Mouse (Mus musculus) hindbrain, postnatal 0 days (tissue): ENCODE results near the gene Etnk1. TPM values are rescaled to one million over a fixed set of nuclear protein-coding genes. Genes with fewer than 3 reads are reported as not detected.
"Not testable (repeated sequence)": the region's sequence is repeated elsewhere in the genome, so short reads cannot be mapped to it uniquely, and the experiment has no call there.

Source experiments
- ATAC-seq: fragments of 200-750 bp; cut with Nextera tagmentation; 2 replicates; pipeline ENCODE4 v1.8.0; 2017; ENCODE audit warnings: mild to moderate bottlenecking, moderate TSS enrichment, moderate library complexity
- DNase-seq: peaks from one replicate; pipeline ENCODE4 v3.0.0-alpha.2; 2015; ENCODE audit warnings: low spot score
- H3K27ac ChIP-seq: fragments of 300-500 bp; sonication (generic); 2 replicates; pipeline ENCODE4 v1.5.1; 2014; ENCODE audit warnings: mild to moderate bottlenecking
- H3K27me3 ChIP-seq: fragments of 300-500 bp; sonication (generic); 2 replicates; pipeline ENCODE4 v1.6.1; 2014; ENCODE audit warnings: low read length, mixed read lengths; ENCODE audit not compliant: insufficient read depth
- H3K36me3 ChIP-seq: fragments of 300-500 bp; sonication (generic); 2 replicates; pipeline ENCODE4 v1.6.1; 2014; ENCODE audit warnings: low read length, mixed read lengths; ENCODE audit not compliant: insufficient read depth
- H3K4me1 ChIP-seq: fragments of 300-500 bp; sonication (generic); 2 replicates; pipeline ENCODE4 v1.6.1; 2014; ENCODE audit warnings: antibody characterized with exemption, low read length, mixed read lengths; ENCODE audit not compliant: insufficient read depth
- H3K4me2 ChIP-seq: fragments of 300-500 bp; sonication (generic); 2 replicates; pipeline ENCODE4 v1.6.1; 2014; ENCODE audit warnings: low read depth, mild to moderate bottlenecking, low read length, moderate library complexity, mixed read lengths
- H3K4me3 ChIP-seq: fragments of 300-500 bp; sonication (generic); 2 replicates; pipeline ENCODE4 v1.5.1; 2014; ENCODE audit warnings: low read length
- H3K9ac ChIP-seq: fragments of 300-500 bp; sonication (generic); replicated peaks from 2 replicates; pipeline ENCODE4 v1.6.1; 2014; ENCODE audit warnings: mild to moderate bottlenecking, low read length, moderate library complexity, mixed read lengths
- H3K9me3 ChIP-seq: fragments of 300-500 bp; sonication (generic); 2 replicates; pipeline ENCODE4 v1.6.1; 2016; ENCODE audit warnings: low read length, mixed read lengths
- CTCF ChIP-seq: IDR thresholded peaks from 2 replicates; pipeline ENCODE4 v1.5.1; 2016; ENCODE audit warnings: antibody characterized with exemption, control low read depth, low read depth
- WGBS: fragments of 180-500 bp; shearing (Covaris S2); extraction: QIAGEN DNeasy Blood & Tissue Kit; methylation state at CpG from one replicate; pipeline ENCODE4 v1.1.7; 2014; 5-methylcytosine and 5-hydroxymethylcytosine counted together
- polyA plus RNA-seq: library from polyadenylated mRNA; unstranded; fragments of >200 nt; fragmentation: Nextera tagmentation; extraction: Ambion mirVana; gene quantifications from 2 replicates; pipeline ENCODE4 v1.2.1, GENCODE M21; 2015
- total RNA-seq: library from RNA; depleted of rRNA; stranded (reverse); fragments of >200 nt; gene quantifications from 2 replicates; pipeline ENCODE4 v1.2.3, GENCODE M21; 2014

Etnk1 gene
- total and polyA plus RNA-seq, 2 experiments from 2014 or later: 33.2 to 111 TPM

- ATAC-seq (no peak), DNase-seq (no peak)
- Histone ChIP-seq H3K27ac (no peak overlapping the region), H3K4me3 (no peak overlapping the region), H3K9ac (no peak overlapping the region), H3K4me2 (no peak overlapping the region), H3K4me1 (no peaks in the 10 kb centered on the region), H3K27me3 (no peaks in the 10 kb centered on the region), H3K36me3 (no peaks in the 10 kb centered on the region), H3K9me3 (no peaks in the 10 kb centered on the region)
- no peak for TF ChIP-seq CTCF
- WGBS: 60% methylated on average over 5 of the region's 5 CpGs
These were observed 17.2 kb upstream of the Etnk1 start for GRCm38 (mm10) chr6:143149766-143150291.

- H3K4me3 ChIP-seq, H3K4me1 ChIP-seq, H3K9ac ChIP-seq, H3K36me3 ChIP-seq, H3K27ac ChIP-seq, H3K9me3 ChIP-seq, H3K4me2 ChIP-seq, ATAC-seq, H3K27me3 ChIP-seq, DNase-seq: not testable (repeated sequence)
- 72% methylated on average over 10 of the region's 10 CpGs for WGBS
These were observed 15.7 kb upstream of the Etnk1 start for GRCm38 (mm10) chr6:143151081-143151995.

- DNase-seq (peak; percentile 41), ATAC-seq (peak; percentile 72)
- Histone ChIP-seq H3K27me3 (no peaks in the 10 kb centered on the region), H3K27ac (no peak overlapping the region), H3K9me3 (no peaks in the 10 kb centered on the region), H3K4me1 (no peaks in the 10 kb centered on the region), H3K9ac (no peak overlapping the region), H3K4me2 (no peak overlapping the region), H3K36me3 (no peaks in the 10 kb centered on the region), H3K4me3 (no peak overlapping the region)
- 6% methylated on average over 9 of the region's 9 CpGs for WGBS
- TF ChIP-seq CTCF: no peak
These were observed 14.6 kb upstream of the Etnk1 start for GRCm38 (mm10) chr6:143152321-143152827.

- 21% methylated on average over 2 of the region's 2 CpGs for WGBS
- Histone ChIP-seq H3K27ac (no peak overlapping the region), H3K4me2 (no peak overlapping the region), H3K9me3 (no peaks in the 10 kb centered on the region), H3K4me1 (no peaks in the 10 kb centered on the region), H3K4me3 (no peak overlapping the region), H3K9ac (no peak overlapping the region), H3K27me3 (no peaks in the 10 kb centered on the region), H3K36me3 (no peaks in the 10 kb centered on the region)
- DNase-seq: no peak
- no peak for ATAC-seq
- no peak for TF ChIP-seq CTCF
These were observed 13.9 kb upstream of the Etnk1 start for GRCm38 (mm10) chr6:143153160-143153559.

GRCm38 (mm10) chr6:143153751-143154494 is 13.1 kb upstream of the Etnk1 start:
- Histone ChIP-seq H3K4me1 (no peaks in the 10 kb centered on the region), H3K36me3 (no peaks in the 10 kb centered on the region), H3K4me2 (no peak overlapping the region), H3K27me3 (no peaks in the 10 kb centered on the region), H3K9ac (no peak overlapping the region), H3K27ac (no peak overlapping the region), H3K4me3 (no peak overlapping the region), H3K9me3 (no peaks in the 10 kb centered on the region)
- no peak for TF ChIP-seq CTCF
- WGBS: 66% methylated on average over 10 of the region's 10 CpGs
- no peak for ATAC-seq
- DNase-seq: no peak

- no peaks in the 10 kb centered on the region for H3K36me3 ChIP-seq
- H3K4me2 ChIP-seq: no peak overlapping the region
- H3K27me3 ChIP-seq: no peaks in the 10 kb centered on the region
- H3K27ac ChIP-seq: no peak overlapping the region
- WGBS: 79% methylated on average over 13 of the region's 13 CpGs
- no peak for ATAC-seq
- no peak overlapping the region for H3K4me3 ChIP-seq
- no peak for TF ChIP-seq CTCF
- H3K9ac ChIP-seq: no peak overlapping the region
- H3K4me1 ChIP-seq: no peaks in the 10 kb centered on the region
- DNase-seq: no peak
- H3K9me3 ChIP-seq: no peaks in the 10 kb centered on the region
These were observed 12.1 kb upstream of the Etnk1 start for GRCm38 (mm10) chr6:143154885-143155284.
